16 mouse cellular contexts compared by ENCODE assay signal in the genomic region with DNA sequence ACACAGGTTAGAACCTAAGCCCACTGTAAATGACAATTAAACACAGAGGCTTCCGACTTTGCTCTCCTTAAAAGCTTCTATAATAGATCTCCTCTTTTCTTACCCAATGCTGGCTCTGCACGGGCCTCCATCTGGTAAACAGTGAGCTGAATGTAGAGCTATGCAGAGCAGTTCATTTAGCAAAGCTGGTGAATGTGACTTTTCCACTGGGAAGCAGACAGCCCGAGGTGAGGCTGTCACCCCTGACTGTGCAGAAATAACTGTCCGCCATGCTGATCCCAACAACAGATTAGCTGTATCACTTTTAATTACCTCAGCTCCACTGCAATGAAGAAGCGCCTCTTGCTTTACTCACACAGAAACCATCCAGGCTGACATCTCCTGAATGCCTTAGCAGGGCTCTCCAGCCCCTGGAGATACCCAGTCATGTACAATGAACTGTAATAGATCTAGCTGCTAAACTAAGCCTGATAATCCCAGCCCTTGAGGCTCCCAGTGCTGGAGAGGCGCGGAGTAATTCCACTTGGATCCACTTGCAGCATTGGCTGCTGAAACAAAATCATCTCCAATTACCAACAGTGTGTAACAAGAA.
DNase-seq lines count a peak whose midpoint lies in the region; ATAC-seq and TF ChIP-seq lines count a peak whose summit lies in the region.
"Had no signal": no experiment of that assay in that cellular context is flagged by ENCODE, and none has a peak within 500 bp of the region (broad histone marks: within the 10 kb centered on the region; RNA-seq: fewer than 3 reads in every experiment).

No protein-coding gene starts in this region.

- H3K9me3 ChIP-seq in hindbrain, embryonic 12.5 days (replicated peaks): no peaks in the 10 kb centered on the region
- no peaks in the 10 kb centered on the region for H3K9me3 ChIP-seq in midbrain, embryonic 16.5 days (replicated peaks; ENCODE audit: control insufficient read depth, low read length, poor library complexity, severe bottlenecking)
- H3K9me3 ChIP-seq: embryonic facial prominence, embryonic 15.5 days; heart, embryonic 13.5 days; intestine, embryonic 15.5 days; liver, embryonic 12.5 days; neural tube, embryonic 13.5 days had no signal

- no peak overlapping the region for H3K4me2 ChIP-seq in hindbrain, embryonic 12.5 days (replicated peaks)
- H3K4me2 ChIP-seq in midbrain, embryonic 16.5 days (ENCODE audit: low read length): no peak overlapping the region
- H3K4me2 ChIP-seq: embryonic facial prominence, embryonic 15.5 days; heart, embryonic 13.5 days; intestine, embryonic 15.5 days; liver, embryonic 12.5 days; neural tube, embryonic 13.5 days had no signal

- peak; percentile 3 for DNase-seq in embryo, embryonic 11 days
- DNase-seq in embryo, embryonic 10.5 days (ENCODE audit: low spot score): no peak
- peak; percentile 8 for DNase-seq in left cerebral cortex, postnatal 4 days
- DNase-seq in left cerebral cortex, adult 2 months (ENCODE audit: extremely low spot score in 1 of 2, low spot score in 2 of 2): no peak
- no peak for DNase-seq in kidney, postnatal 10 days
- DNase-seq in cerebellum, postnatal 25 days: no peak
- DNase-seq: cerebellum, adult 8-10 months; thymus, adult 2 months had no signal

- no peak overlapping the region for H3K9ac ChIP-seq in hindbrain, embryonic 12.5 days
- no peak overlapping the region for H3K9ac ChIP-seq in midbrain, embryonic 16.5 days (ENCODE audit: low read depth, low read length)
- H3K9ac ChIP-seq: embryonic facial prominence, embryonic 15.5 days; heart, embryonic 13.5 days; intestine, embryonic 15.5 days; liver, embryonic 12.5 days; neural tube, embryonic 13.5 days had no signal

- intact Hi-C loops in left cerebral cortex, postnatal 4 days (cut with DNase I): no loop called here
- intact Hi-C loops in left cerebral cortex, adult 2 months (cut with DNase I): no loop called here

- no peaks in the 10 kb centered on the region for H3K27me3 ChIP-seq in hindbrain, embryonic 12.5 days
- no peaks in the 10 kb centered on the region for H3K27me3 ChIP-seq in midbrain, embryonic 16.5 days (ENCODE audit: control insufficient read depth, insufficient read depth, low read depth, low read length)
- H3K27me3 ChIP-seq: embryonic facial prominence, embryonic 15.5 days; heart, embryonic 13.5 days; intestine, embryonic 15.5 days; liver, embryonic 12.5 days; neural tube, embryonic 13.5 days had no signal

- WGBS in hindbrain, embryonic 12.5 days: 61% methylated on average over 7 of the region's 7 CpGs
- WGBS in midbrain, embryonic 16.5 days: 29% methylated on average over 7 of the region's 7 CpGs

- H3K27ac ChIP-seq in left cerebral cortex, adult 2 months: no peak overlapping the region
- no peak overlapping the region for H3K27ac ChIP-seq in hindbrain, embryonic 12.5 days
- peak overlapping the region; percentile 46; the same call in 1 of the 2 replicates for H3K27ac ChIP-seq in midbrain, embryonic 16.5 days (ENCODE audit: low read length)
- H3K27ac ChIP-seq: embryonic facial prominence, embryonic 15.5 days; heart, embryonic 13.5 days; intestine, embryonic 15.5 days; liver, embryonic 12.5 days; neural tube, embryonic 13.5 days had no signal

- ATAC-seq in hindbrain, embryonic 12.5 days (ENCODE audit: low FRiP score): peak; percentile 63; the same call in 1 of the 2 replicates
- ATAC-seq in midbrain, embryonic 16.5 days: peak; percentile 83
- ATAC-seq: intestine, embryonic 15.5 days; liver, embryonic 12.5 days; lung, postnatal 0 days had no signal

- H3K36me3 ChIP-seq in hindbrain, embryonic 12.5 days: no peaks in the 10 kb centered on the region
- H3K36me3 ChIP-seq in midbrain, embryonic 16.5 days (ENCODE audit: control insufficient read depth, insufficient read depth, low read length): no peaks in the 10 kb centered on the region
- H3K36me3 ChIP-seq: embryonic facial prominence, embryonic 15.5 days; heart, embryonic 13.5 days; intestine, embryonic 15.5 days; liver, embryonic 12.5 days; neural tube, embryonic 13.5 days had no signal

- H3K4me3 ChIP-seq in left cerebral cortex, adult 2 months: no peak overlapping the region
- H3K4me3 ChIP-seq in hindbrain, embryonic 12.5 days: no peak overlapping the region
- H3K4me3 ChIP-seq in midbrain, embryonic 16.5 days (ENCODE audit: low read depth, low read length): no peak overlapping the region
- H3K4me3 ChIP-seq: embryonic facial prominence, embryonic 15.5 days; heart, embryonic 13.5 days; intestine, embryonic 15.5 days; liver, embryonic 12.5 days; neural tube, embryonic 13.5 days had no signal

- H3K4me1 ChIP-seq in hindbrain, embryonic 12.5 days: no peaks in the 10 kb centered on the region; the same call in 1 of the 2 replicates
- H3K4me1 ChIP-seq in midbrain, embryonic 16.5 days (ENCODE audit: control insufficient read depth, insufficient read depth, low read length): peaks cover 7% of the 10 kb centered on the region
- H3K4me1 ChIP-seq: embryonic facial prominence, embryonic 15.5 days; intestine, embryonic 15.5 days; liver, embryonic 12.5 days; neural tube, embryonic 13.5 days had no signal

- TF ChIP-seq CTCF in left cerebral cortex, adult 2 months (IDR thresholded peaks at IDR 0.05): no peak

Comparison
In these comparisons a context has a peak if more than half of its experiments do, and no peak if none do; other contexts are left out.
1. DNase-seq: peak in embryo, embryonic 11 days (single experiment) and left cerebral cortex, postnatal 4 days (single experiment); none in embryo, embryonic 10.5 days (single experiment), left cerebral cortex, adult 2 months (0 of 2), kidney, postnatal 10 days (single experiment) and cerebellum, postnatal 25 days (0 of 2).